11 mouse cellular contexts compared by ENCODE assay signal in genomic region chr4:136893691-136894543, GRCm38 (mm10). TPM values are rescaled to one million over a fixed set of nuclear protein-coding genes. Genes with fewer than 3 reads are reported as not detected.
DNase-seq lines count a peak whose midpoint lies in the region; TF ChIP-seq lines count a peak whose summit lies in the region.
"Had no signal": no experiment of that assay in that cellular context is flagged by ENCODE, and none has a peak within 500 bp of the region (broad histone marks: within the 10 kb centered on the region; RNA-seq: fewer than 3 reads in every experiment).

No protein-coding gene starts in this region.

- intact Hi-C loops in left cerebral cortex, adult 2 months (cut with DNase I), result loop anchor here (1.0 to 10.0 kb wide), 3 partner anchors 87 to 511 kb away; partner anchors contain the start of gene Cela3a

- H3K27ac ChIP-seq in left cerebral cortex, adult 2 months, result no peak overlapping the region
- H3K27ac ChIP-seq: heart, embryonic 13.5 days had no signal

- H3K4me3 ChIP-seq in left cerebral cortex, adult 2 months, result no peak overlapping the region
- H3K4me3 ChIP-seq: heart, embryonic 13.5 days had no signal

- peak; percentile 78 for TF ChIP-seq CTCF in left cerebral cortex, adult 2 months (IDR thresholded peaks at IDR 0.05)

- peak; percentile 34 for DNase-seq in adrenal gland, postnatal 25 days
- no peak for DNase-seq in adrenal gland, adult 2 months
- peak; percentile 53 for DNase-seq in 3T3-L1 (ENCODE audit: low read depth, low spot score)
- peak; percentile 37 for DNase-seq in cerebellum, adult 9-11 months
- DNase-seq in frontal cortex, postnatal 25 days (ENCODE audit: low spot score in 2 of 2), result peak; percentile 40 to 53
- DNase-seq in left cerebral cortex, adult 2 months (ENCODE audit: extremely low spot score in 1 of 2, low spot score in 2 of 2), result peak; percentile 62
- DNase-seq in retina, embryonic 14.5 days (ENCODE audit: low spot score), result peak; percentile 79
- DNase-seq in thymus, postnatal 25 days, result no peak

RNA-seq across cellular contexts. Expression of gene C1qc, which starts 1.1 kb away (rescaled TPM):
- total RNA-seq in adrenal gland, postnatal 25 days (2021), result 18.2 and 22.5 TPM in 2 replicates
- total RNA-seq in adrenal gland, adult 2 months (2021), result 10 to 100 TPM; 49.0 to 62.2 TPM
- 195 and 204 TPM in 2 replicates for polyA plus RNA-seq in adrenal gland, adult 2 months (2012; rRNA removed)
- 10 to 100 TPM; 41.2 to 45.1 TPM for total RNA-seq in left cerebral cortex, adult 2 months (2021)
- total RNA-seq: neutrophil, adult 5-6 weeks had no signal
- polyA plus RNA-seq: C2C12 had no signal

RNA-seq across cellular contexts. Expression of gene C1qa, which starts 4.7 kb away (rescaled TPM):
- 21.3 and 28.7 TPM in 2 replicates for total RNA-seq in adrenal gland, postnatal 25 days (2021)
- 10 to 100 TPM; 57.5 to 79.1 TPM for total RNA-seq in adrenal gland, adult 2 months (2021)
- polyA plus RNA-seq in adrenal gland, adult 2 months (2012; rRNA removed), result 94.7 and 109 TPM in 2 replicates
- 10 to 100 TPM; 44.5 to 48.3 TPM for total RNA-seq in left cerebral cortex, adult 2 months (2021)
- total RNA-seq: neutrophil, adult 5-6 weeks had no signal
- polyA plus RNA-seq: C2C12 had no signal

RNA-seq across cellular contexts. Expression of gene C1qb, which starts 7.9 kb away (rescaled TPM):
- total RNA-seq in adrenal gland, postnatal 25 days (2021), result 24.4 and 28.3 TPM in 2 replicates
- total RNA-seq in adrenal gland, adult 2 months (2021), result 10 to 100 TPM; 62.5 to 82.8 TPM
- polyA plus RNA-seq in adrenal gland, adult 2 months (2012; rRNA removed), result 95.5 and 110 TPM in 2 replicates
- total RNA-seq in left cerebral cortex, adult 2 months (2021), result 10 to 100 TPM; 57.5 to 60.3 TPM
- total RNA-seq: neutrophil, adult 5-6 weeks had no signal
- polyA plus RNA-seq: C2C12 had no signal

RNA-seq across cellular contexts. Expression of gene Ephb2, which starts 58.1 kb away (rescaled TPM):
- 15.1 and 17.8 TPM in 2 replicates for total RNA-seq in adrenal gland, postnatal 25 days (2021)
- total RNA-seq in adrenal gland, adult 2 months (2021), result 10 to 100 TPM; 18.1 to 26.2 TPM
- 83.5 and 101 TPM in 2 replicates for polyA plus RNA-seq in adrenal gland, adult 2 months (2012; rRNA removed)
- total RNA-seq in left cerebral cortex, adult 2 months (2021), result 10 to 100 TPM; 17.0 to 18.3 TPM
- total RNA-seq: neutrophil, adult 5-6 weeks had no signal

Comparison
In these comparisons a context has a peak if more than half of its experiments do, and no peak if none do; other contexts are left out.
1. DNase-seq: peak in adrenal gland, postnatal 25 days (single experiment), 3T3-L1 (single experiment), cerebellum, adult 9-11 months (single experiment), frontal cortex, postnatal 25 days (2 of 2), left cerebral cortex, adult 2 months (2 of 2) and retina, embryonic 14.5 days (single experiment); none in adrenal gland, adult 2 months (single experiment) and thymus, postnatal 25 days (single experiment).